Mouse (Mus musculus): ENCODE measurements around the gene Brca1. TPM values are rescaled to one million over a fixed set of nuclear protein-coding genes. Genes with fewer than 3 reads are reported as not detected.
A peak's percentile ranks its signal among the peaks of the same experiment; 100 is the strongest.

Brca1 gene
- polyA plus RNA-seq, 1 experiment, result 10.2 TPM

GRCm38 (mm10) chr11:101553354-101553930 lies 1.7 kb upstream of the Brca1 start:
- TF ChIP-seq POLR2A (IDR thresholded peaks at IDR 0.05; ENCODE audit: borderline replicate concordance, control insufficient read depth, low read depth, low read length) (no peak), CTCF (IDR thresholded peaks at IDR 0.05; ENCODE audit: control insufficient read depth, insufficient read depth, low read length) (no peak)
- Histone ChIP-seq H3K27ac (ENCODE audit: control insufficient read depth, insufficient read depth, low read depth, low read length, poor library complexity) (no peak overlapping the region), H3K4me3 (replicated peaks; ENCODE audit: control insufficient read depth, low read depth, low read length) (peak overlapping the region; percentile 76), H3K4me1 (ENCODE audit: control insufficient read depth, insufficient read depth, low read length) (peaks cover 1% of the 10 kb centered on the region; the same call in 1 of the 2 replicates)
- 2% methylated on average over 8 of the region's 8 CpGs for WGBS

- H3K4me1 ChIP-seq (ENCODE audit: control insufficient read depth, insufficient read depth, low read length), result peaks cover 1% of the 10 kb centered on the region; the same call in 1 of the 2 replicates
- H3K4me3 ChIP-seq (replicated peaks; ENCODE audit: control insufficient read depth, low read depth, low read length), result peak overlapping the region; percentile 84
- TF ChIP-seq POLR2A (IDR thresholded peaks at IDR 0.05; ENCODE audit: borderline replicate concordance, control insufficient read depth, low read depth, low read length), result peak; percentile 90; the same call in 1 of the 2 replicates
- no peak for TF ChIP-seq CTCF (IDR thresholded peaks at IDR 0.05; ENCODE audit: control insufficient read depth, insufficient read depth, low read length)
- WGBS, result under 1% methylated on average over 37 of the region's 37 CpGs
- H3K27ac ChIP-seq (ENCODE audit: control insufficient read depth, insufficient read depth, low read depth, low read length, poor library complexity), result peak overlapping the region; percentile 89
Observed at GRCm38 (mm10) chr11:101552476-101553300, 933 bp upstream of the Brca1 start.

- H3K27ac ChIP-seq (ENCODE audit: control insufficient read depth, insufficient read depth, low read depth, low read length, poor library complexity), result no peak overlapping the region
- TF ChIP-seq POLR2A (IDR thresholded peaks at IDR 0.05; ENCODE audit: borderline replicate concordance, control insufficient read depth, low read depth, low read length) (no peak), CTCF (IDR thresholded peaks at IDR 0.05; ENCODE audit: control insufficient read depth, insufficient read depth, low read length) (no peak)
- no peaks in the 10 kb centered on the region for H3K4me1 ChIP-seq (ENCODE audit: control insufficient read depth, insufficient read depth, low read length)
- no peak overlapping the region for H3K4me3 ChIP-seq (replicated peaks; ENCODE audit: control insufficient read depth, low read depth, low read length)
Observed at GRCm38 (mm10) chr11:101548526-101548925, 3.2 kb downstream of the Brca1 start.

DNA sequence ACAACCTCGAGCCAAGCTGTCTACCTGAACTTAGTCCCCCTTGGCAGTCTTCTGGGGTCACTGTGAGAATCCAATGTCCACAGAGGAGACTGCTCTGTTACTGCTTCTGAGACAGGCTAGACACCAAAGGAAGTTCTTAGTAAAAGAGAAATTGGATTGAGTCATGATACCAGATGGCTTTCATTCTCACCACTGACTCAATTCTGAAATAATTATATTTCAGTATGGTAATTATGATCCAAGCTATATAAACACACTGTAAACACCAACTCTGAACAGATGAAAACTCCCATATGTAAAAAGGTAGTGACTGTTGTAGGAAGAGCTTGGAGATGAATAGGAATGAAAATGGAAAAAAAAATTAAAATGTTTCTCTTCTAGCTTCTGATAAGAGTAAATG lies 7.6 kb downstream of the Brca1 start:
- no peak for TF ChIP-seq POLR2A (IDR thresholded peaks at IDR 0.05; ENCODE audit: borderline replicate concordance, control insufficient read depth, low read depth, low read length)
- no peak for TF ChIP-seq CTCF (IDR thresholded peaks at IDR 0.05; ENCODE audit: control insufficient read depth, insufficient read depth, low read length)
- WGBS, result 72% methylated on average over 1 of the region's 1 CpGs
- Histone ChIP-seq H3K4me1 (ENCODE audit: control insufficient read depth, insufficient read depth, low read length) (no peaks in the 10 kb centered on the region), H3K4me3 (replicated peaks; ENCODE audit: control insufficient read depth, low read depth, low read length) (no peak overlapping the region), H3K27ac (ENCODE audit: control insufficient read depth, insufficient read depth, low read depth, low read length, poor library complexity) (no peak overlapping the region)

- no peak overlapping the region for H3K27ac ChIP-seq (ENCODE audit: control insufficient read depth, insufficient read depth, low read depth, low read length, poor library complexity)
- 77% methylated on average over 9 of the region's 9 CpGs for WGBS
Observed at GRCm38 (mm10) chr11:101543533-101543932, 8.2 kb downstream of the Brca1 start.

GRCm38 (mm10) chr11:101526686-101527085 lies 25.1 kb downstream of the Brca1 start:
- H3K27ac ChIP-seq (ENCODE audit: control insufficient read depth, insufficient read depth, low read depth, low read length, poor library complexity), result no peak overlapping the region
- H3K4me3 ChIP-seq (replicated peaks; ENCODE audit: control insufficient read depth, low read depth, low read length), result no peak overlapping the region
- H3K4me1 ChIP-seq (ENCODE audit: control insufficient read depth, insufficient read depth, low read length), result no peaks in the 10 kb centered on the region
- TF ChIP-seq POLR2A (IDR thresholded peaks at IDR 0.05; ENCODE audit: borderline replicate concordance, control insufficient read depth, low read depth, low read length) (no peak), CTCF (IDR thresholded peaks at IDR 0.05; ENCODE audit: control insufficient read depth, insufficient read depth, low read length) (no peak)
- 87% methylated on average over 4 of the region's 4 CpGs for WGBS

More at GRCm38 (mm10) chr11:101543533-101543932, 8.2 kb downstream of the Brca1 start:
- no peaks in the 10 kb centered on the region for H3K4me1 ChIP-seq (ENCODE audit: control insufficient read depth, insufficient read depth, low read length)
- H3K4me3 ChIP-seq (replicated peaks; ENCODE audit: control insufficient read depth, low read depth, low read length), result no peak overlapping the region
- TF ChIP-seq CTCF (IDR thresholded peaks at IDR 0.05; ENCODE audit: control insufficient read depth, insufficient read depth, low read length), result no peak
- TF ChIP-seq POLR2A (IDR thresholded peaks at IDR 0.05; ENCODE audit: borderline replicate concordance, control insufficient read depth, low read depth, low read length), result no peak

GRCm38 (mm10) chr11:101525936-101526595 lies 25.7 kb downstream of the Brca1 start:
- Histone ChIP-seq H3K4me3 (replicated peaks; ENCODE audit: control insufficient read depth, low read depth, low read length) (no peak overlapping the region), H3K4me1 (ENCODE audit: control insufficient read depth, insufficient read depth, low read length) (no peaks in the 10 kb centered on the region), H3K27ac (ENCODE audit: control insufficient read depth, insufficient read depth, low read depth, low read length, poor library complexity) (no peak overlapping the region)
- TF ChIP-seq CTCF (IDR thresholded peaks at IDR 0.05; ENCODE audit: control insufficient read depth, insufficient read depth, low read length) (no peak), POLR2A (IDR thresholded peaks at IDR 0.05; ENCODE audit: borderline replicate concordance, control insufficient read depth, low read depth, low read length) (no peak)
- WGBS, result 96% methylated on average over 9 of the region's 9 CpGs

GRCm38 (mm10) chr11:101525056-101525455 lies 26.7 kb downstream of the Brca1 start:
- TF ChIP-seq CTCF (IDR thresholded peaks at IDR 0.05; ENCODE audit: control insufficient read depth, insufficient read depth, low read length), result no peak

More at GRCm38 (mm10) chr11:101525056-101525455, 26.7 kb downstream of the Brca1 start:
- Histone ChIP-seq H3K27ac (ENCODE audit: control insufficient read depth, insufficient read depth, low read depth, low read length, poor library complexity) (no peak overlapping the region), H3K4me1 (ENCODE audit: control insufficient read depth, insufficient read depth, low read length) (no peaks in the 10 kb centered on the region), H3K4me3 (replicated peaks; ENCODE audit: control insufficient read depth, low read depth, low read length) (no peak overlapping the region)
- 96% methylated on average over 10 of the region's 10 CpGs for WGBS
